Mouse (Mus musculus) G1E (cell line): ENCODE data around the gene Ccdc189.

Source experiments
- CTCF ChIP-seq: IDR thresholded peaks from 2 replicates; pipeline ENCODE4 v1.5.1; 2012; ENCODE audit warnings: low read depth, low read length, inconsistent platforms, mixed read lengths
- POLR2AphosphoS5 ChIP-seq: IDR thresholded peaks from 2 replicates; pipeline ENCODE4 v1.6.1; 2012; ENCODE audit warnings: low read depth, low read length, inconsistent platforms; ENCODE audit not compliant: insufficient replicate concordance

DNA sequence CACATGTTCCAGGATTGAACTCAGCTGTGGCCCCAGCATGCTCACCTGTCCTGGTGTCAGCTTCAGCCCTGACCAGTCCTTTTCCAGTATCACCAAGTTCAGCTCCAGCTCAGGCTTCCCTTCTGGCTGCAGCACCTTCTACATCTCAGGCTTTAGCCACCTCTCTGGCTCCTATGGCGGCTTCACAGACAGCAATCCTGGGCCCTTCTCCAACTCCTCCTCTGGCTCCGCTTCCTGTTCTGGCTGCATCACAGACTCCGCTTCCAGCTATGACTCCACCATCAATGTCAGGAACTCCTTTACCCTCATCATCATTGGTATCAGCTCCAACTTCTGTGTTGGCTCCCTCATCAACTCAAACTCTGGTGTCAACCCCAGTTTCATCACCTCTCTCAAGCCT is 46.7 kb downstream of the Ccdc189 start:
- TF ChIP-seq POLR2AphosphoS5 (no peak), CTCF (no peak)
